Mouse (Mus musculus): Measurements from ENCODE around the gene Btg3. TPM values are rescaled to one million over a fixed set of nuclear protein-coding genes. Genes with fewer than 3 reads are reported as not detected.

The Btg3 gene
- polyA plus RNA-seq, 1 experiment = 3.6 TPM

DNA sequence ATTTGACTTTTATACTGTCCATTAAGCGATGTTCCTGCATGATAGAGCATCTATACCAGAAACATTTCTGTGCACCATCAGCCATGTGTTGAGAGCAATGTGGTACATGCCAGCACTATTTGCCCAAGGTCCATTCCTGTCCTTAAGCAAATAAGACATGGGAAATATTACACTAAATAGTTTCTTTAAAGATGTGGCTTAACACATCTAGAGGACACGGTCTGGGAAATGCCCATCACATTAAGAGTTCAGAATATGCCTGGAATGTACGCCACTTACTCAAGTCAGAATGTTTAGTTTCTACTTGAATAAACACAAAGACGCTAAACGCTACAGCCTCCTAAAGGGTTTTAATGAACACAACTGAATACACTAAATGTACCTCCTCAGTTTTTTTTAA, 93.8 kb downstream of the Btg3 start:
- no peak for DNase-seq
- 43% methylated on average over 5 of the region's 5 CpGs for WGBS
- H3K27me3 ChIP-seq (replicated peaks; ENCODE audit: control insufficient read depth, insufficient read depth, low read length) = no peaks in the 10 kb centered on the region
- no peaks in the 10 kb centered on the region for H3K4me1 ChIP-seq (ENCODE audit: control insufficient read depth, insufficient read depth, low read length)
- H3K4me3 ChIP-seq (ENCODE audit: insufficient read depth, low read depth, low read length) = no peak overlapping the region
- H3K27ac ChIP-seq (ENCODE audit: insufficient read depth, low read depth, low read length) = no peak overlapping the region
- no peaks in the 10 kb centered on the region for H3K36me3 ChIP-seq (ENCODE audit: control insufficient read depth, insufficient read depth, low read length)
- TF ChIP-seq CTCF (conservative IDR thresholded peaks at IDR 0.05; ENCODE audit: insufficient read depth, insufficient read length, low read depth, low read length) (no peak), POLR2A (IDR thresholded peaks at IDR 0.05; ENCODE audit: low read depth, low read length) (no peak)

Other genes starting within 250 kb of the Btg3 start
- 11.2 and 15.9 TPM in 2 replicates for gene Cxadr, start 75.7 kb downstream of the Btg3 start, polyA plus RNA-seq (2012; rRNA removed)
- gene D16Ertd472e, start 199.5 kb upstream of the Btg3 start, polyA plus RNA-seq (2012; rRNA removed) = 1.1 and 1.9 TPM in 2 replicates